Mouse (Mus musculus) stomach, embryonic 14.5 days (tissue): ENCODE data around the gene Tmem138. TPM values are rescaled to one million over a fixed set of nuclear protein-coding genes. Genes with fewer than 3 reads are reported as not detected.

ENCODE experiments used
- ATAC-seq: fragments of 200-750 bp; cut with Nextera tagmentation; 2 replicates; pipeline ENCODE4 v1.8.0; 2017; ENCODE audit warnings: low read depth, moderate TSS enrichment; ENCODE audit not compliant: insufficient number of reproducible peaks, insufficient read depth, low FRiP score
- H3K27ac ChIP-seq: fragments of 300-500 bp; sonication (generic); 2 replicates; pipeline ENCODE4 v1.5.1; 2014; ENCODE audit warnings: mild to moderate bottlenecking, low read length, moderate library complexity, mixed read lengths
- H3K27me3 ChIP-seq: fragments of 300-500 bp; sonication (generic); 2 replicates; pipeline ENCODE4 v1.6.1; 2014; ENCODE audit warnings: low read length, control low read depth, mixed read lengths; ENCODE audit not compliant: control insufficient read depth, insufficient read depth
- H3K36me3 ChIP-seq: fragments of 300-500 bp; sonication (generic); 2 replicates; pipeline ENCODE4 v1.6.1; 2014; ENCODE audit warnings: mild to moderate bottlenecking, control low read depth, low read length, moderate library complexity, mixed read lengths; ENCODE audit not compliant: control insufficient read depth, insufficient read depth
- H3K4me1 ChIP-seq: fragments of 300-500 bp; sonication (generic); 2 replicates; pipeline ENCODE4 v1.6.1; 2014; ENCODE audit warnings: low read length, control low read depth, mixed read lengths; ENCODE audit not compliant: control insufficient read depth, insufficient read depth
- H3K4me2 ChIP-seq: fragments of 300-500 bp; sonication (generic); replicated peaks from 2 replicates; pipeline ENCODE4 v1.6.1; 2014; ENCODE audit warnings: low read depth, low read length, control low read depth
- H3K4me3 ChIP-seq: fragments of 300-500 bp; sonication (generic); 2 replicates; pipeline ENCODE4 v1.5.1; 2014; ENCODE audit warnings: low read depth, low read length, control low read depth
- H3K9ac ChIP-seq: fragments of 300-500 bp; sonication (generic); replicated peaks from 2 replicates; pipeline ENCODE4 v1.6.1; 2014; ENCODE audit warnings: low read depth, mild to moderate bottlenecking, control low read depth, low read length, moderate library complexity, mixed read lengths
- H3K9me3 ChIP-seq: fragments of 300-500 bp; sonication (generic); 2 replicates; pipeline ENCODE4 v1.6.1; 2016; ENCODE audit warnings: low read depth, low read length, control low read depth; ENCODE audit not compliant: control insufficient read depth
- WGBS: fragments of 180-500 bp; shearing (Covaris S2); extraction: QIAGEN DNeasy Blood & Tissue Kit; methylation state at CpG from one replicate; pipeline ENCODE4 v1.1.7; 2014; 5-methylcytosine and 5-hydroxymethylcytosine counted together
- polyA plus RNA-seq: library from polyadenylated mRNA; unstranded; fragments of >200 nt; fragmentation: Nextera tagmentation; extraction: Ambion mirVana; gene quantifications from 2 replicates; pipeline ENCODE4 v1.2.1, GENCODE M21; 2014

Gene Tmem138
- polyA plus RNA-seq, 1 experiment from 2014 or later: 38.4 TPM

GRCm38 (mm10) chr19:10602247-10602769 is 25.1 kb upstream of the Tmem138 start:
- Histone ChIP-seq H3K4me2 (peak overlapping the region; percentile 47), H3K27me3 (no peaks in the 10 kb centered on the region), H3K9me3 (no peaks in the 10 kb centered on the region), H3K9ac (peak overlapping the region; percentile 49), H3K27ac (peak overlapping the region; percentile 79), H3K36me3 (peaks cover under 1% of the 10 kb centered on the region; the same call in 1 of the 2 replicates), H3K4me1 (peaks cover 27% of the 10 kb centered on the region), H3K4me3 (peak overlapping the region; percentile 23)
- no peak for ATAC-seq
- 9% methylated on average over 6 of the region's 6 CpGs for WGBS

GRCm38 (mm10) chr19:10599648-10600047 is 22.5 kb upstream of the Tmem138 start:
- Histone ChIP-seq H3K36me3 (peaks cover 4% of the 10 kb centered on the region; the same call in 1 of the 2 replicates), H3K9ac (no peak overlapping the region), H3K9me3 (no peaks in the 10 kb centered on the region), H3K4me2 (no peak overlapping the region), H3K4me1 (peaks cover 18% of the 10 kb centered on the region; the same call in 1 of the 2 replicates), H3K27me3 (no peaks in the 10 kb centered on the region), H3K27ac (no peak overlapping the region), H3K4me3 (no peak overlapping the region)
- ATAC-seq: no peak
- WGBS: 90% methylated on average over 2 of the region's 2 CpGs

DNA sequence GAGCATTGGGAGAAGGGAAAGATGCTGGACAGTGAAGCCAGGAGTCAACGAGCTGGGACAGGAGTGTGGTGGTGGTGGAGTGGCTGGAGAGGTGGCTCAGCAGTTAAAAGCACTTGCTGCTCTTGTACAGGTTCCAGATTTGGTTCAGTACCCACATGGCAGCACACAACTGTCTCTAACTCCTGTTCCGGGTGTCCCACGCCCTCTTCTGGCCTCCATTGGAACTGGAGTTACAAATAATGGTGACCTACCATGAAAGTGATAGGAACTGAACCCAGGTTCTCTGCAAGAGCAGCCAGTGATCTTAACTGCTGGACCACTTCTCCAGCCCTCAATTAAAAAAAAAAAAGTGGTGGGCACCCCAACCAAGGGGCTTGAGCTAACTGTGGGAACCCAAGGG is 21.0 kb upstream of the Tmem138 start:
- H3K4me2 ChIP-seq: no peak overlapping the region
- no peak for ATAC-seq

GRCm38 (mm10) chr19:10591659-10592377 is 14.7 kb upstream of the Tmem138 start:
- Histone ChIP-seq H3K27ac (no peak overlapping the region), H3K36me3 (peaks cover 4% of the 10 kb centered on the region; the same call in 1 of the 2 replicates), H3K27me3 (no peaks in the 10 kb centered on the region), H3K9me3 (no peaks in the 10 kb centered on the region), H3K4me3 (no peak overlapping the region), H3K4me2 (no peak overlapping the region), H3K9ac (no peak overlapping the region), H3K4me1 (no peaks in the 10 kb centered on the region)
- ATAC-seq: no peak
- WGBS: 89% methylated on average over 6 of the region's 6 CpGs

More for the DNA sequence above, 21.0 kb upstream of the Tmem138 start:
- Histone ChIP-seq H3K4me3 (no peak overlapping the region), H3K27ac (no peak overlapping the region), H3K9me3 (no peaks in the 10 kb centered on the region), H3K9ac (no peak overlapping the region), H3K27me3 (no peaks in the 10 kb centered on the region), H3K4me1 (peaks cover 6% of the 10 kb centered on the region; the same call in 1 of the 2 replicates), H3K36me3 (peaks cover 4% of the 10 kb centered on the region; the same call in 1 of the 2 replicates)
- WGBS: 40% methylated on average over 3 of the region's 3 CpGs

- Histone ChIP-seq H3K4me1 (no peaks in the 10 kb centered on the region), H3K4me2 (no peak overlapping the region), H3K9me3 (no peaks in the 10 kb centered on the region), H3K36me3 (peaks cover 3% of the 10 kb centered on the region; the same call in 1 of the 2 replicates), H3K9ac (no peak overlapping the region), H3K27ac (no peak overlapping the region), H3K4me3 (no peak overlapping the region), H3K27me3 (no peaks in the 10 kb centered on the region)
- ATAC-seq: no peak
- 63% methylated on average over 3 of the region's 3 CpGs for WGBS
Measured at GRCm38 (mm10) chr19:10590301-10590700, 13.1 kb upstream of the Tmem138 start.

GRCm38 (mm10) chr19:10589127-10589857 is 12.1 kb upstream of the Tmem138 start:
- WGBS: 72% methylated on average over 5 of the region's 5 CpGs
- no peaks in the 10 kb centered on the region for H3K4me1 ChIP-seq

DNA sequence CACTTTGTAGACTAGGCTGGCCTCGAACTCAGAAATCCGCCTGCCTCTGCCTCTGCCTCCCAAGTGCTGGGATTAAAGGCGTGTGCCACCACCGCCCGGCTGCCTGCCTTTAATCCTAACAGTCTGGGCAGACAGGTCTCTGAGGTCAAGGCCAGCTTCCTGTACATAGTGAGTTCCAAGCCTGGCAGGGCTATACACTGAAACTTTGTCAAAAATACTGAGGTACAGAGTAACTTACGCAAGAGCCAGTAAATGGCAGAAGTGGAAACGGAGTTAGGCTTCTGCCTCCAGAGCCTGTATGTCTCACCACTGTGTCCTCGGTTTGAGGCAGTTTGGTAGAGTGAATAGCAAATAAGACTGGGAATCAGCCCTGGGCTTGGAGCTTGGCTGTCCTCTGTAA is 10.1 kb upstream of the Tmem138 start:
- no peak for ATAC-seq
- Histone ChIP-seq H3K27ac (no peak overlapping the region), H3K9ac (no peak overlapping the region), H3K27me3 (no peaks in the 10 kb centered on the region), H3K9me3 (no peaks in the 10 kb centered on the region), H3K36me3 (no peaks in the 10 kb centered on the region), H3K4me1 (no peaks in the 10 kb centered on the region), H3K4me2 (no peak overlapping the region), H3K4me3 (no peak overlapping the region)
- WGBS: 84% methylated on average over 8 of the region's 8 CpGs

More at GRCm38 (mm10) chr19:10589127-10589857, 12.1 kb upstream of the Tmem138 start:
- Histone ChIP-seq H3K27me3 (no peaks in the 10 kb centered on the region), H3K36me3 (no peaks in the 10 kb centered on the region), H3K9ac (no peak overlapping the region), H3K4me2 (no peak overlapping the region), H3K4me3 (no peak overlapping the region), H3K27ac (no peak overlapping the region), H3K9me3 (no peaks in the 10 kb centered on the region)
- ATAC-seq: no peak

GRCm38 (mm10) chr19:10585112-10585511 is 8.0 kb upstream of the Tmem138 start:
- no peak for ATAC-seq
- no peaks in the 10 kb centered on the region for H3K27me3 ChIP-seq
- H3K4me1 ChIP-seq: no peaks in the 10 kb centered on the region
- no peak overlapping the region for H3K4me2 ChIP-seq
- no peak overlapping the region for H3K4me3 ChIP-seq
- no peaks in the 10 kb centered on the region for H3K9me3 ChIP-seq
- H3K9ac ChIP-seq: no peak overlapping the region
- H3K36me3 ChIP-seq: no peaks in the 10 kb centered on the region
- H3K27ac ChIP-seq: no peak overlapping the region
- 87% methylated on average over 8 of the region's 8 CpGs for WGBS
